Mouse (Mus musculus) T-helper 2 cell (primary cell): Measurements from ENCODE around the gene Spata31d1b.
"Not testable (repeated sequence)": the region's sequence is repeated elsewhere in the genome, so short reads cannot be mapped to it uniquely, and the experiment has no call there.

ENCODE experiments used
- in situ Hi-C: fragments of 300-600 bp; cut with MboI, MseI; formaldehyde crosslinking; loops from one replicate; pipeline ENCODE4 v1.15.1; 2025; ENCODE audit warnings: high pct_unique_total_duplicates

The Spata31d1b gene

DNA sequence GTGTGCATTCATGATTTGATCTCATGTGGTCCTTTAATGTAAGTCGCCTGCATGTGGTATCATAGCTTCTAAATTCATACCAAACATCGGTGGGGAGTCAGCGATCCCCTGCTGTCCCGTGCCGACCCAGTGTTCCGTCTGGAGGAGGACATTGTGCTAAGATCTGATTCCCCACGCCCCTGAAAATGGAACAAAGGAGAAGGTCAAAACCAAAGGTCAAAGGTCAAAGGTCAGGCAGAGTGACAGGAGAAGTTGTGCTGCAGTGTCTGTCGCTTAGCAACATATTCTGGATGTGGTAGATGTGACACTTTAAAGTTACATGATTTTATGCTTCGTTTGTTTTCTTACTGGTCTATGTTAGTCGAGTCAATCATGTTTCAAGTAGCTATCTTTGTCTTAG lies 20.6 kb upstream of the Spata31d1b start:
- in situ Hi-C loops = no loop called here

DNA sequence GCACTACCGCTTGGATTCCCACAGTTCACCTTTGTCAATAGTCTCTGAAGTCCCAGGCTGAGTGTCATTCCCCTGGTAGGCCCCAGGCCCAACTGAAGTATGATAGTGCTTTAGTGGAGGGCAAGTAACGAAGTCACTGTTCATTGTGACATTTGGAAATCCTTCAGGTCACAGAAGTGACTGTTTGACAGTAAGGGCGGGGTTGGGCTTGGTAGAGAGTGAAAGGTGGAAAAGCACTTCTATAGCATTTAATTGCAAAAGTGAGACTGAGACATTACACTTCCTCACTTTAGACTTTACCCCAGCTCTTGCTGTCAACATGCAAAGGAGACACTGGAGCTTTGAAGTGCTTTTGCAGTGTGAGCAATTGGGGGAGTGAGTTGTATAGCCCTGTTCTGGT lies 18.1 kb upstream of the Spata31d1b start, which contains the start of gene 4921517D22Rik:
4921517D22Rik (minus strand) TSS at position 101 of the 400 bp plus-strand sequence.
- in situ Hi-C loops = no loop called here

DNA sequence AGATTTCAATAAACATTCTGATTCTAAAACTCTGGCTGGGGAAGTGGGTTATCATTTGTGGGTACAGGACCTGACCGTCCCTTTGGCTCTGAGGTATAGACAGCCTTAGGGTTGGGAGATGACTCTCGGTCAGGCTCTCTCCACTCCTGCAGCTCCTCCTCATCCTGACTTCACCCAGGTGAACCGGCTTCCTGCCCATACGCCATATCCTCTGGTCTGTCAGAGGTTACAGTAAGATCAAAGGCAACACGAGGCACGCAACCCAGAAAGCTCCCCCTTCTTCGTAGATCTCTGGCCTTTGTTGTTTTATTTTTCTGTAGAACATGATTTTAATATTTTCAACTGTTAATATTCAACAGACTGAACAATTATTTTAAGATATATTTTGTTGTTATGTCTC lies 16.3 kb upstream of the Spata31d1b start:
- in situ Hi-C loops = no loop called here

DNA sequence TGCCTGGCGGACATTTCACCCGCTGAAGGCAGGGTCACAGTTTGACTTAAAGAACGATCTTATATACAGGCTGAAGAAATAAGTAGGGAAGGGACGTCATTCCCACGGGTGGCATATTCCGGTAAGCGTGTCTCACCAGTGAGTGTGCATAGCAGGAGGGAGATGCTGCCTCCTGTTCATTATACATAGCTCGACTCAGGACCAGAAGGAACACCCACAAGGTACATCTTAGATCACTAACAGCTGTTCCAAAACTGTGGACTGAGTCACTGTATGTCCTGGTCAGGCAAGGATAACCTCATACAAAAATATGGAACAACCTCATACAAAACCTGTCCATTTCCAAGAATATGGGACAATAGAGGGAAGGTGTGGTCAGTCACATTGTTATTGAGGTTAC lies 13.0 kb upstream of the Spata31d1b start:
- in situ Hi-C loops = no loop called here

DNA sequence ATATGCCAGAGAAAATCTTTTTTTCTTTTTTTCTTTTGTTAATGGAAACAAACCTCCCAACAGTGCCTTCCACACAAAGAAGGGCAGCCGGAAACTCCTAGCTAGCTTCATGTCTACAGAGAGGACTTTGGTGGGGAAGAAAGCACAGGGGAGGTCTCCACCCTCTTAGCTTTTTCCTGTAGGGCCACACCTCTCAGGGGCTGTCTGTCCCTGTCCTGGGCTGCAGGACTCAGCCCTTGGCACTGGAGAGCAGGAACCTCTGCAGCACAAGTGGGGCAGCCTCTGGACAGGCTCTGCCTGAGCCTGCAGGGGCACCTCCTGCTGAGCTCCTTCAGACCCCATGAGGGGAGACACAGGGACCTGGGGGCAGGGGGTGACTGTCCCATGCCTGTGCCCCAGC lies 11.9 kb upstream of the Spata31d1b start:
- in situ Hi-C loops = loop anchor here (5.0 kb wide), 1 partner anchor 42 kb away; no protein-coding TSS in a partner anchor

DNA sequence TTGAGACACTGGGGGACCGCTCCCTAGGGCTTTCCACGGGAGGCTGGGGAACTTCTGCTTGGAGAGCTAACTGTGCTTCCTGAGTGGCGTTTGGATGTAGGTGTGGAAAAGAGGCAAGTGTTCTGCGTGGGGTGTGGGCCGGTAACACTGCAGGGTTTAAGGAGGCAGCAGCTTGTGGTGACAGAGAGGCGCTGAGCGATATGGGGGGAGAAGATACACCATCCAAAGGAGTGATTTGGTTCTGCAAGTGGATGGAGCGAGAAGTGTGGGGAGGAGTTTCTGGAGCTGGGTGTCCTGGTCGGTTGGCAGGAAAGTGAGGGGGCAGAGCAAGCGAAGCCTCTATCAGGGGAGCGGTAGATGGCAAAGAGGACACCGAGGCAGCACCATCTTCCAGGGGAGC lies 8.6 kb upstream of the Spata31d1b start:
- in situ Hi-C loops = loop anchor here (5.0 kb wide), 1 partner anchor 39 kb away; no protein-coding TSS in a partner anchor

DNA sequence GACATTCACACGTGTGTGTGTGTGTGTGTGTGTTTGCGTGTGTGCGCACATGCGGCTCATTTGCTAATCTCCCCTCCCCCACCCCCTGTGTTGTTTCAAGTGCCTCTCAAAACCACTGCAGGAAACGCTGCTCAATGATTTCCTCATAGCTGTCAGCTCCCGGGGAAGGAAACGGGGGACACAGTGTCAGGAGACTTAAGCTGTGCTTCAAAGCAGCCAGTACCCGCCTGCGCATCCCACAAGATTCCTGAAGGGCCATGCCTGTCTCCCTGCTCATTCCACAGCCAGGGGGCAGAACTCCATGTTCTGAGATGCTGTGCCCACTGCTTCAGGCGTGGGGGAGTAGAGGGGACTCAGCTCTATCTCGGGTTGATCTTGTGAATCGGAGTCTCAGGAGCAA lies 7.5 kb upstream of the Spata31d1b start:
- in situ Hi-C loops = loop anchor here (5.0 kb wide), 1 partner anchor 38 kb away; no protein-coding TSS in a partner anchor

DNA sequence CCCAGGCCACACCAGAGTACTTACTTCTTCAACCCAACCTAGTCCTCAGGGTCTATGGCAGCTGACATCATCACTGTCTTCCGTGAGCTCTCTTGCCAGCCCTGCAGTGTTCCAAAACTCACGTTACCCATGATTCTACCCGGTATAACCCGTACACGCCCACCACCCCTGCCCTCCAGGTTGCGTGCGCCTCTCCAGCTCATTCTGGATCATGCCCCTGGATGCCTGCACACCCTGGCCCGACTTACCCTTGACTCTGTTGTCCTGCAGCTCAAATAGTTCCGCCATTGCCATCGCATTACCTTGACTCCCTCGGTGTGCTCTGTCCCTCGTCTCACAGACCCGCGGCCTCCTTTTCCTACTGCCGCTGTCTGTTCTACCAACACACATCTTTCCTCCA lies 1.9 kb upstream of the Spata31d1b start, which contains the start of gene Spata31d1a:
Spata31d1a (minus strand) TSS at position 101 of the 400 bp plus-strand sequence.
- in situ Hi-C loops = no loop called here

DNA sequence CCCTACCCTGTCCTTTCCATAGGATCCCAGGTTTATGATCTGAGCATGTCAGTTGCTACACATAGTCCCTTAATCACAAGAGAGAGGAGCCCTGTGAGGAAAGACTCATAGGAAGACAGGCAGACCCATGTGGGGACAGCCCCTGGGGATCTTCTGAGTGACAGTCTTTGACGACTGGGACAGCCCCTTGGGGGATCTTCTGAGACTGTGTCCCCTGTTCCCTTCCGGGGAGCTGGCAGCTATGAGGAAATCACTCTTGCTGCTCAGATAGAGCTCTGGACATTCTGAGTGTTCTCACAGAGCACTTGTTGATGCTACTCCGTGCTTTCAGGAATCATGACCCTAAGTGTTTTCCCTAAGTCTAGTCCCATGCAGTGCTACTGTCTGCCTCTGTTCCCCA lies 1.6 kb downstream of the Spata31d1b start:
- in situ Hi-C loops = no loop called here

DNA sequence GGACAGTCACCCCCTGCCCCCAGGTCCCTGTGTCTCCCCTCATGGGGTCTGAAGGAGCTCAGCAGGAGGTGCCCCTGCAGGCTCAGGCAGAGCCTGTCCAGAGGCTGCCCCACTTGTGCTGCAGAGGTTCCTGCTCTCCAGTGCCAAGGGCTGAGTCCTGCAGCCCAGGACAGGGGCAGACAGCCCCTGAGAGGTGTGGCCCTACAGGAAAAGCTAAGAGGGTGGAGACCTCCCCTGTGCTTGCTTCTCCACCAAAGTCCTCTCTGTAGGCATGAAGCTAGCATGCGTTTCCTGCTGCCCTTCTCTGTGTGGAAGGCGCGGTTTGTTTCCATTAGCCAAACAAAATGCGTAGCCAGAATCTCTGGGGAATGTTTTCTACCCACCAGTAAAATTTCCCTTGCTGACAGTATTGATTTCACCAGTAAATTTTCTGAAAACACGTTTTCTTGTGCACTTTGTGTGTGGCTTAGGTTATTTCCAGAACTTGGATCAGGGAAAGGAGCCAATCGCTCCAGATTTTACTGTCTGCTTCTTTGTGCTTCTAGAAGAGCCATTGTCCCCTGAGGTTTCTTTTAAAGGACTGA lies 6.9 kb downstream of the Spata31d1b start:
- in situ Hi-C loops = not testable (repeated sequence)

DNA sequence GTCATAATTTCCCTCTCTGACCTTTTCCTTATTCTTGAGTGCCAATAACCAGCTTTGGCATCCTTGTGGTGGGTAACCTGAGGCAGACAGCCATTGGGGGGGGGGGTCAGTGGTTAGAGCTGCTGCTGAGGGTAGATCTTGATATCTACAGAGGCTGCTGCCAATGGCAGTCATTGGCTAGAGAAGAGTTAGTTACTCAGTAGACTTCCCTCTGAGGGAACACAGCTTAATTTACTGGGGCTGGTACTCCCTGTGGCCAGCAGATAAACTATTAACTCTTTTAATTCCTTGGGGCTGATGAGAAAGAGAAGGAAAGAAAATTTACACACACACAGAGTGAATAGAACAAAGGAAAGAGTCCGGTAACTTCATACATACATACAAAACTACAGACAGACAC lies 7.4 kb downstream of the Spata31d1b start:
- in situ Hi-C loops = no loop called here

DNA sequence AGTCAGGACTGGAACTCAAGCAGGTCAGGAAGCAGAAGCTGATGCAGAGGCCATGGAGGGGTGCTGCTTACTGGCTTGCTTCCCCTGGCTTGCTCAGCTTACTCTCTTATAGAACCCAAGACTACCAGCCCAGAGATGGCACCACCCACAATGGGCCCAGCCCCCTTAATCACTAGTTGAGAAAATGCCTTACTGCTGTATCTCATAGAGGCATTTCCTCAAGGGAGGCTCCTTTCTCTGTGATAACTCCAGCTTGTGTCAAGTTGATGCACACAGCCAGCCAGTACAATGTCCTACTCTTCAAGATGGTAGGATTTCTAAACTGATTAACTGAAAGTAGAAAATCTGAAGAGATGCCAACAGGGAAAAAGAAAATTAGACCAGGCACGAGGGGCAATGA lies 10.0 kb downstream of the Spata31d1b start:
- in situ Hi-C loops = not testable (repeated sequence)

DNA sequence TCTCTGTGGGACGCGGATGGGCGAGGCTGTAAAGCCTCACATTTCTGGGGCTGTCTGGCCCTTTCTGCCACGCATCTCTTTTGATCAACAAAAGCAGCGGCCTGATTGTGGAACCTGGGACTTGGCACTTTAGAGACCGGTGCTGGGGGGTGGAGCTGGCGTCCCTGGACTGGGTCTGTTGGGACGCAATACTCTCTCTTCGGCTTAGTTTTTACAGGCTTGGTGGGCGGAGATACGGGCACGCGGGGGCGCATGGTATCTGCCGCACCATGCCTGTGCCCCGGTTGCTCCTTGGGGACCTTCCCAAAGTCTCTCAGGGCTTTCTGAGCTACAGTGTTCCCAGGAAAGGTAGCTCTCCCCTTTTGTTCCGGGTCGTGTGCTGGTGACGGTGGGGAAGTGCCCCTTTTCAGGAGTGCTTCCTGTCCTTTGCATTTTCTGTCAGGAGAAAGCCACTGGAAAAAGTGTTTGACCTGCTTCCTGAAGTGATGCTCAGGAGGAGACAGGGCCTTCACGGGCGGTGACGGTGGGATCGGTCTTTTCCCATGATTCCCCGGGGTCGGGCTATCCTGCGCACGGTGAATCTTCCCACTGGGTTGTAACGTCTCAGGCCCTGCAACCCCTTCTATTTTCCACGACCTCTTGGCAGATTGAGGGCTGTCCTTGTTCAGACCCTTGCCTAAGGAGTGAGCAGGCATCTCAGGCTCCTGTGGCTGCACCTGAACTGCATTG lies 14.2 kb downstream of the Spata31d1b start:
- in situ Hi-C loops = loop anchor here (5.0 kb wide), 1 partner anchor 54 kb away; no protein-coding TSS in a partner anchor

DNA sequence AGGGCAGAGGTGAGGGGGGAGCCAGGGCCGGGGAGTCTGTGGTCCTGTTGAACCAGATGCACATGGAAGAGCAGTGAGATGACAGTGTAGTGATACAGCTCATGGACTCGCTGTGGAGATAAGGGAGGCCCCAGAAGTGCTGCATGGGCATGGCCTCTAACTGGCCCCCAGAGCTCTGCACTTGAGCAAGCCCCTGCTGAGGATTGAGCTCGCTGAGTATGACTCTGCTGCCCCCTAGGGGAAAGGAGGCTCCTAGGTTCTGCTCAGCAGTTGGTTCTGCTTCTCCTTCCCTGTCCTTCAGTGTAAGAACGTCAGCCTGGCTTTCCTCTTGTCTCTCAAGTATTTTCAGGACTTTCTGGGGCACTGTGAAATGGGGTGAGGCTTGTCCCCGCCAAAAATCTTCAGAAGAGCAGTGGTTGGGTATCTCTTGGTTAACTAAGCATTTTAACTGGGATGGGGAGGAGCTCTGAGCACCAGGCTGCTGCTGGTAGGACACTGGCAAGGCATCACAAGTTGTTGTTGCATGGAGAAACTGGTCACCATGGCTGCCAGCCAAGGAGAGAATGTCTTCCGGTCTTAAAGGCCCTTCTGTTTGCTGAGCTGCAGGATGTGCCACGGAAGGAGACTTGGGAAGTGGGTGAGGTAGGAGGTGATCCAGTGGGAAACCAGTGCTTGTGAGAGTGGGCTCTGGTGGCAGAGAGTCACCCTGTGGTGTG lies 16.5 kb downstream of the Spata31d1b start:
- in situ Hi-C loops = loop anchor here (5.0 kb wide), 1 partner anchor 56 kb away; no protein-coding TSS in a partner anchor

DNA sequence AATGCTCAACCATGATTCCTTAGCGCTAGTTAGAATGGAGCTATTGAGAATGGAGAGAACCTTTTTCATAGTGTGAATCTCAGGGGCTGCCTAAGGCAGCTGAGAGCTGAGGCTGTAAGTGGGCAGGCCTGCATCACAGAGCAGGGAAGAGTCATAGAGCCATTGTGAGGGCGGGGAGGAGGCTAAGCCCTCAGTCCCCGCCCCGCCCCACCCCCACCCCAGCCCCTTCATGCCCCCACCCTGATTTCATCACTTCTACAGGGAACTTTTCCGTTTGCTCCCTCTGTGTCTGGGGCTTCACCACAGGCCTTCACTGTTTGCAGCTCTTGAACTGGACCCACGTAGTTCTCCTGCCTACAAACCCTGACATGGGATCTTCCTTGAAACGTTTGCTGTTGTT lies 19.6 kb downstream of the Spata31d1b start, which contains the start of gene Spata31d1d:
Spata31d1d (minus strand) TSS at position 101 of the 400 bp plus-strand sequence.
- in situ Hi-C loops = loop anchor here (10.0 kb wide), 1 partner anchor 307 kb away; no protein-coding TSS in a partner anchor

DNA sequence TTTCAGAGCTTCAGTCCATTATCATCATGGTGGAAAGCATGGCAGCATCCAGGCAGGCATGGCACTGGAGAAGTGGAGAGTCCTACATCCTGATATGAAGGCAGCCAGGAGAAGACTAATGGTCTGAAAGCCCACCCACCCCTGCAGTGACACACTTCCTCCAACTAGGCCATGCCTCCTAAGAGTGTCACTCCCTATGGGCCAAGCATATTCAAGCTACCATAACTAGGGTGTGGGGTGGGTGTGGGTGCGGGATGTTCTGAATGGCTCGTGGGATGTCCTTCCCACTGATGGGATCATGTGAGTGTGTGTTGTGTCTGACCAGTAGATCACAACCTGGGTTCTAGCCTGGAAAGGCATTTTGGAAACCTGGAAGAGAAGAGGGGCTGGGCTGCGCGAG lies 21.9 kb downstream of the Spata31d1b start:
- in situ Hi-C loops = loop anchor here (10.0 kb wide), 1 partner anchor 309 kb away; no protein-coding TSS in a partner anchor

DNA sequence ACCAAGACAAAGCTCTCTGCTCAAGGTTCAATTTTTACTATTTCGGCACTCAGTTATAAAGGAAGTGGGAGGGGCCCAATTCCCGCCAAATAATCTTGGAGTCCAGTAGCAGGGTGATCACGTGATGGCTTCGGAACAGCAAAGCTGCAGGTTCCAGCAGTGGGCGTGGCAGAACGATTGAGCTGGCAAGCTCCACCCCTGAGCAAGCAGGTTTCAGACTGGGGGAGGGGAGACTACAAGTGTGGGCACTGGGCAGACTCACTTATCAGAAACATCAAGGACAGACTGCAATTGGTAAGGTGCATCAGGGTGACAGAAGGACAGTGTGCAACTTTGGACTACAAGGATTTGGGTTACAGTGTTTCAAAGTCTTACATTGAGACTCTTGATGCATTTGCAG lies 22.3 kb downstream of the Spata31d1b start:
- in situ Hi-C loops = loop anchor here (10.0 kb wide), 1 partner anchor 310 kb away; no protein-coding TSS in a partner anchor

DNA sequence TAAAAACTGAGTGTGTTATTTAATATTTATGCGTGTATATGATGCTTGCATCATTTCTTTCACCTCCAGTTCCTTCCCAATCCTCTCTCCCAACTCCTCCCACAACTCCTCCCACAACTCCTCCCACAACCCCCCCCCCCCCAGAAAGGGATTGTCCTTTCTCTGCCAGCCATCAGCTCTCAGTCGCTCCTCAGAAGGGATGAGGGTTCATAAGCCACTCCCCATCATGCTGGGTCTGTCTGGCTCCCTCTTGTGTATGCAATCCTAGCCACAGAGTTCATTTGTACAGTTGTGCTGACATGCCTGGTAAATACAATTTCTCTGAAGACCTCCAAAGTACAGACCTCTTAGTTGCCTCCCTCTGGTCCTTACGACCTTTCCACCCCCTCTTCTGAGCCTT lies 23.1 kb downstream of the Spata31d1b start:
- in situ Hi-C loops = loop anchor here (10.0 kb wide), 1 partner anchor 310 kb away; no protein-coding TSS in a partner anchor

DNA sequence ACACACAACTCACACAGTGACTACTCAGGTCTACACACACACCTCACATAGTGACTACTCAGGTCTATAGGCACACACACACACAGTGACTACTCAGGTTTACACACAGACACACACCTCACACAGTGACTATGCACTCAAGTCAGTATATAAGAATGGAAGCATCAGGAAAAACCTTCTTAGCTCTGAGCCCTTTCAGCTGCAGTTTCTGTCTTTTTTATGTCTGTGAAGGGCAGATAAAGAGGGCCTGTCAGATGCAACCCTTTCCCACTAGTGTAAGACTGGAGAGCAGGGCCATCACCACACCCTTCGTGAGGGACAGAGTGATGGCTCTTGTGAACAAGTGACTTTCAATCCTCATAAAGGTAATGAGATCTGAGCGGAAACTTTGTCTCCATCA lies 26.4 kb downstream of the Spata31d1b start:
- in situ Hi-C loops = loop anchor here (10.0 kb wide), 1 partner anchor 314 kb away; no protein-coding TSS in a partner anchor

DNA sequence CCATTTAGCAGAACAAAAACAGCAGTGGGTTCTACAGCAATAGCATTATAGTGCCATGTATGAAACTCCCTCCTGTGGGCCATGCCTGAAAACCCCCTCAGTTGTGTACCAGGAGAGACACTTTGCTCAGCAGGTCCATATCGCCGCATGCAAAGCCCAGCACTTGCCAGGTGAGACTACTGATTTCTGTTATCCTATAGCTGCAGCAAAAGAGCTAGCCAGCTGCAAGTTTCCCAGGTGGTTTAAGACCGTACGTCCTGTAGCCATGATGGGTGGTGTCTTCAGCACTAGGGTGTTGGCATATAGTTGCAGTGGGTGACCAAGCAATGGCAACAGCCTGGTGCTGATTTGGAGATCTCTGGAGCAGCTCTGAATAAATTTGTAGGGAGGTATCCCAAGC lies 27.3 kb downstream of the Spata31d1b start:
- in situ Hi-C loops = loop anchor here (10.0 kb wide), 1 partner anchor 315 kb away; no protein-coding TSS in a partner anchor

DNA sequence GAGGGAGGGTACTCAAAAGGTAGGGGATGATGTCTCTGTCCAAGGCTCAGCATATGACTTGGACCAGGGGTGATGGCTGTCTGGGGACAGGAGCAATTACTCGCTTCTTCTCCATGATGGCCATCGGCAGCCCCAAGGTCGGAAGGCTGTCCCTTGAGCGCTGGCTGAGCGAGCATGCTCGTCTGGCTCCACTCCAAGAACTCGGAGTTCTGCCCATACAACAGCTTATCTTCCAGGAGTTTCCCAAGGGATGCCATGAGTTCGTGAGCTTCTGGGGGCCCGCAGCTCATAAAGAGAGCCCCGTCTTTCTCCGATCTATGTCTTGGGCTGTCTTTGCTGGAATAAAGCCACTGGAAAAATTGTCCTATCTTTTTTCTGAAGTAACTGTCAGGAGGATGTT lies 29.0 kb downstream of the Spata31d1b start:
- in situ Hi-C loops = loop anchor here (5.0 kb wide), 1 partner anchor 39 kb away; no protein-coding TSS in a partner anchor

DNA sequence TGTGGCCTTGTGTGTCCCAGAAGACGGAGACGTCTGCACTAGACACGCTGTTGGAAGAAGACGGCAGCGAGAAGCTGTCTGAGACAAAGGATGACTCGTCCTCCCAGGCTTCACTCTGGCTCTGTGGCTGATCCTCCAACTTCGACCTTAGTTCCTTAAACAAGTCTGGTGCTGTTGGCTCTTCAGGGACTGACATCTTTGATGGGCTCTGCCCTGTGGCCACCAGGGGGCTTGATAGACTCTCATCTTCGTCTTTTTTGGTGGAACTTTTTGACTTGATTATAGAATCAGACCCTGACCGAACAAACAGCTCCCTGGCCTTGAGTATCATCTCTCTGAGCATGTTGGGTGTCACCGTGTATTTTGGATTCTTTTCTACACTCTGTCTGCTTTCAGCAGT lies 29.6 kb downstream of the Spata31d1b start:
- in situ Hi-C loops = loop anchor here (5.0 kb wide), 1 partner anchor 39 kb away; no protein-coding TSS in a partner anchor
